Mouse (Mus musculus) CH12.LX (cell line): Measurements from ENCODE around the gene Podxl2. TPM values are rescaled to one million over a fixed set of nuclear protein-coding genes. Genes with fewer than 3 reads are reported as not detected.

Experiments used
- DNase-seq: peaks from one replicate; pipeline ENCODE4 v3.0.0-alpha.2; 2013; ENCODE audit errors: extremely low read depth
- H3K27ac ChIP-seq: 2 replicates; pipeline ENCODE4 v1.5.1; 2012; ENCODE audit warnings: low read depth, mild to moderate bottlenecking, control low read depth, moderate library complexity; ENCODE audit not compliant: insufficient read depth
- H3K27me3 ChIP-seq: replicated peaks from 2 replicates; pipeline ENCODE3; 2012; ENCODE audit warnings: inconsistent platforms
- H3K36me3 ChIP-seq, 2 experiments: replicated peaks in 1 of 2; 2 replicates each; pipeline versions ENCODE3 to v1.6.1; 2012; ENCODE audit warnings: inconsistent platforms in 1 of 2, low read length in 1 of 2, mild to moderate bottlenecking in 1 of 2, mixed read lengths in 1 of 2, moderate library complexity in 1 of 2; ENCODE audit not compliant: control insufficient read depth in 1 of 2, insufficient read depth in 1 of 2
- H3K4me1 ChIP-seq, 2 experiments: 2 replicates each; pipeline ENCODE4 v1.6.1; 2012; ENCODE audit warnings: inconsistent platforms in 1 of 2, moderate library complexity in 1 of 2; ENCODE audit not compliant: insufficient read depth in 2 of 2, control insufficient read depth in 1 of 2
- H3K4me2 ChIP-seq: 2 replicates; pipeline ENCODE4 v1.6.1; 2012; ENCODE audit warnings: low read depth, mild to moderate bottlenecking, control low read depth; ENCODE audit not compliant: poor library complexity, insufficient read depth, severe bottlenecking
- H3K4me3 ChIP-seq, 3 experiments: fragments of 150-350 bp in 1 of 3; sonication (generic) in 1 of 3; replicated peaks in 1 of 3; 2 replicates each; pipeline versions ENCODE3 to v1.5.1; 2011 to 2012; ENCODE audit warnings: low read depth in 2 of 3, low read length in 2 of 3, mild to moderate bottlenecking in 2 of 3, moderate library complexity in 2 of 3, control low read depth in 1 of 3, improper control_type of control experiment in 1 of 3, inconsistent platforms in 1 of 3, mixed read lengths in 1 of 3; ENCODE audit not compliant: poor library complexity in 1 of 3
- H3K79me2 ChIP-seq: replicated peaks from 2 replicates; pipeline ENCODE4 v1.6.1; 2012; ENCODE audit warnings: mild to moderate bottlenecking, moderate library complexity; ENCODE audit not compliant: control insufficient read depth, poor library complexity, insufficient read depth, severe bottlenecking; ENCODE audit errors: extremely low read depth
- H3K9ac ChIP-seq: 2 replicates; pipeline ENCODE4 v1.6.1; 2012; ENCODE audit warnings: low read depth, mild to moderate bottlenecking, control low read depth, moderate library complexity; ENCODE audit not compliant: insufficient read depth
- H3K9me3 ChIP-seq: replicated peaks from 2 replicates; pipeline ENCODE3; 2012; ENCODE audit warnings: low read length, inconsistent platforms, mixed read lengths
- CTCF ChIP-seq, 2 experiments: IDR thresholded peaks in 1 of 2; conservative IDR thresholded peaks in 1 of 2; 2 replicates each; pipeline ENCODE4 v1.5.1; 2011 to 2012; ENCODE audit warnings: low read depth in 2 of 2, low read length in 2 of 2, improper control_type of control experiment in 1 of 2, inconsistent platforms in 1 of 2, mild to moderate bottlenecking in 1 of 2, moderate library complexity in 1 of 2
- HCFC1 ChIP-seq: IDR thresholded peaks from 2 replicates; pipeline ENCODE4 v1.6.1; 2012; ENCODE audit warnings: low read depth, mild to moderate bottlenecking, inconsistent platforms, low read length, improper control_type of control experiment
- IRF4 ChIP-seq: IDR thresholded peaks from 2 replicates; pipeline ENCODE4 v1.6.1; 2014; ENCODE audit warnings: low read depth, mild to moderate bottlenecking, inconsistent platforms, low read length, improper control_type of control experiment
- JUND ChIP-seq: conservative IDR thresholded peaks from 2 replicates; pipeline ENCODE4 v1.6.1; 2011; ENCODE audit warnings: low read depth, low read length, improper control_type of control experiment
- MAX ChIP-seq: IDR thresholded peaks from 2 replicates; pipeline ENCODE4 v1.6.1; 2011; ENCODE audit warnings: low read length, improper control_type of control experiment
- MEF2A ChIP-seq: IDR thresholded peaks from 2 replicates; pipeline ENCODE4 v1.6.1; 2014; ENCODE audit warnings: low read depth, mild to moderate bottlenecking, inconsistent platforms, low read length, improper control_type of control experiment, borderline replicate concordance
- NELFE ChIP-seq: IDR thresholded peaks from 2 replicates; pipeline ENCODE4 v1.6.1; 2011; ENCODE audit warnings: low read depth, low read length, improper control_type of control experiment
- PAX5 ChIP-seq: IDR thresholded peaks from 2 replicates; pipeline ENCODE4 v1.6.1; 2012; ENCODE audit warnings: low read length, inconsistent platforms, mixed read lengths
- RAD21 ChIP-seq: IDR thresholded peaks from 2 replicates; pipeline ENCODE4 v1.6.1; 2011; ENCODE audit warnings: low read depth, mild to moderate bottlenecking, low read length, improper control_type of control experiment, moderate library complexity
- SMC3 ChIP-seq: IDR thresholded peaks from 2 replicates; pipeline ENCODE4 v1.6.1; 2011; ENCODE audit warnings: low read depth, low read length, improper control_type of control experiment
- USF1 ChIP-seq: IDR thresholded peaks from 2 replicates; pipeline ENCODE4 v1.6.1; 2014; ENCODE audit warnings: low read depth, mild to moderate bottlenecking, inconsistent platforms, low read length, improper control_type of control experiment
- dilution Hi-C: fragments of 300-500 bp; cut with MboI; formaldehyde crosslinking; loops from 2 replicates; pipeline ENCODE4 v1.14.3; 2020; ENCODE audit warnings: low sequenced_read_pairs; ENCODE audit not compliant: extremely low pct_unique_long_range_greater_than_20kb, extremely low pct_ligation_motif_present
- in situ Hi-C: fragments of 300-500 bp; cut with MboI; formaldehyde crosslinking; loops from 3 replicates; pipeline ENCODE4 v1.14.3; 2019; ENCODE audit warnings: low sequenced_read_pairs, low pct_ligation_motif_present, low pct_unique_long_range_greater_than_20kb, mixed read lengths
- polyA plus RNA-seq: library from polyadenylated mRNA; unstranded; fragments of >175 nt; gene quantifications from 2 replicates; pipeline ENCODE4 v1.2.1, GENCODE M21; 2012; ENCODE audit warnings: low read depth; ENCODE audit not compliant: insufficient read length
- total RNA-seq, 2 experiments: library from RNA; depleted of rRNA; stranded (reverse); fragments of 300-350 nt in 1 of 2; fragments of >200 nt in 1 of 2; gene quantifications; 2 replicates each; pipeline ENCODE4 v1.2.3; 2012 to 2014

Gene Podxl2
- total and polyA plus RNA-seq, 3 experiments, result 0.79 to 0.93 (median 0.81) TPM

DNA sequence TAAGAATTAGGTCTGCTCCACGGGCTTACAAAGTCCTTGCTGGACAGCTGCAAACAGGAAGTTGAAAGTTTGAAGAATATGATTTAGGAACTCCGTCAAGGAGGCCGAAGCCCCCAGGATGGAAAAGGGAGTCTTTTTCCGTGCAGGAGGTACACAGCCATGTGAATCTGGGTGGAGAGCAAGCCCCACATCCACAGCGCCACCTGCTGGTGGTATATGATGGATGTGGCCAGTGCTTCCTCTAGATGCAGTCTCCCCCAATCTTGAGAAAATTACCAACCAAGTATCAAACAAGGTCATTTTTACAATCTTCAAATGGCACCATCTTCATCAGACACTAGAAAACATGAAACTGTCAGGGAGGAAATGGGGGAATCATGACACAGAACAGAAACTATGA is 18.7 kb upstream of the Podxl2 start:
- Histone ChIP-seq H3K27me3 (no peaks in the 10 kb centered on the region), H3K4me3 (no peak overlapping the region), H3K9ac (no peak overlapping the region), H3K79me2 (peaks cover 43% of the 10 kb centered on the region), H3K36me3 (peaks cover 70 to 86% of the 10 kb centered on the region in 2 experiments), H3K27ac (no peak overlapping the region), H3K4me1 (peaks cover 6 to 32% of the 10 kb centered on the region in 2 experiments), H3K4me2 (no peak overlapping the region), H3K9me3 (no peaks in the 10 kb centered on the region)
- peak; percentile 72 for DNase-seq
- dilution Hi-C loops (no loop called here), in situ Hi-C loops (loop anchor here (5.0 to 25.0 kb wide), 2 partner anchors 36 to 781 kb away; no protein-coding TSS in a partner anchor)
- TF ChIP-seq MAX (0 out of 2 replicates have a peak, but pooled peaks have one; percentile 12), HCFC1 (no peak), RAD21 (peak; percentile 34), CTCF (conservative IDR thresholded peaks at IDR 0.05 in 1 of 2, IDR thresholded peaks at IDR 0.05 in 1 of 2; ENCODE audit: low read depth in 2 of 2, low read length in 2 of 2) (peak; percentile 77 to 81), JUND (no peak), SMC3 (peak; percentile 45)

DNA sequence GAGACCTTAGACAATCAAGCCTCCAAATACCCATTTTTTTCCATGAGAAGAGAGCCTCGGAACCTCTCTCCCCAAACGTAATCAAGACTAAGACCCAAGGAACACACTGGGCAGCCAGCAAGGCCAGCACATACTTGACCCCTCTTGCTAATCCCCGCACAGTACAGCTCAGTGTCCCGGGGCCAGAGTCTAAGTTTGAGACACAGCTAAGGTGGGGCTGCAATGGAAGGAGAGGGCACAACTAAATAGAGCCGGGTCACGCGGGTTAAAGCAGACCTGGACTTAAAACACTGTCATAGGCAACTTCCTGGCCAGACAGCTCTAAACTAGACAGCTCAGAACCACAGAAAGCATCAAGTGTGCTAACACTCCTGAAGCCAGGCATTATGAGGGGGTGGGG is 16.0 kb upstream of the Podxl2 start:
- no peak overlapping the region for H3K4me3 ChIP-seq
- in situ Hi-C loops (loop anchor here (5.0 to 25.0 kb wide), 2 partner anchors 34 to 779 kb away; no protein-coding TSS in a partner anchor), dilution Hi-C loops (no loop called here)
- TF ChIP-seq NELFE (no peak), IRF4 (no peak), USF1 (no peak), SMC3 (no peak), MEF2A (no peak)
- peaks cover 3 to 44% of the 10 kb centered on the region in 2 experiments for H3K4me1 ChIP-seq
- no peaks in the 10 kb centered on the region for H3K27me3 ChIP-seq
- H3K79me2 ChIP-seq, result peaks cover 20% of the 10 kb centered on the region
- H3K27ac ChIP-seq, result no peak overlapping the region
- H3K4me2 ChIP-seq, result no peak overlapping the region
- H3K9ac ChIP-seq, result no peak overlapping the region
- DNase-seq, result no peak
- peaks cover 89 to 99% of the 10 kb centered on the region in 2 experiments for H3K36me3 ChIP-seq
- H3K9me3 ChIP-seq, result no peaks in the 10 kb centered on the region

DNA sequence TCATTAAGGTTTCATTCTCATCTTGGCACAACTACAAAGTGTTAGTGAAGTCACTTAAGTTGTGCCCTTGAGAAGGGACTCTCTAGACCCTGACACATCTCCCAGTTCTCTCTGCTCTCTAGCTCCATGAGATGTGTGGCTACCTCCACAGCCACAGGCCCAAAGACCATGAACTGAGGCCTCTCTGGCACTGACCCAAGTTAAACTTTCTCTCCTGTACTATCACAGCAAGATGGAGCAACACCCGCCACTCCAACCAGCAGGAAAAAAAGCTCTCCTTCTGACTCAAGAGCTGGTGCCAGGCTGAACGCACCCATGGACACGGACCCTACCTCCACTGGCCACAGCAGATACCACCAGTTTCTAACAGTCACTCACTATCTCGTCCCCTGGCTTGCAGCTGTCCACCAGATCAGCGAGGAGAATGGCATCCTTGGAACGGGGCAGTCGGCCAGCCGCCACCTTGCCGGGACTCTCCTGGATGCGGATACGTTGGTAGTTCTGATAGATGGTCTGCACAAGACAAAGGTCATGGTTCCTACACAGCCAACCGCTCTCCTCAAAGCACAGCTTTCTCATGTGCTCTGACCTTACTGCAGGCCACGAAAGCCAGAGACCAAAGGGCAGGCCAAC is 14.7 kb upstream of the Podxl2 start:
- no peak overlapping the region for H3K27ac ChIP-seq
- no peaks in the 10 kb centered on the region for H3K9me3 ChIP-seq
- no peak overlapping the region for H3K9ac ChIP-seq
- dilution Hi-C loops, result no loop called here
- TF ChIP-seq PAX5, result no peak
- in situ Hi-C loops, result loop anchor here (5.0 to 25.0 kb wide), 2 partner anchors 32 to 777 kb away; no protein-coding TSS in a partner anchor
- no peaks in the 10 kb centered on the region for H3K27me3 ChIP-seq
- no peak for DNase-seq
- peaks cover 92 to 99% of the 10 kb centered on the region in 2 experiments for H3K36me3 ChIP-seq
- H3K4me2 ChIP-seq, result no peak overlapping the region
- H3K4me3 ChIP-seq, result no peak overlapping the region
- H3K4me1 ChIP-seq, result peaks cover 0 to 40% of the 10 kb centered on the region in 2 experiments; a peak in 3 of 4 replicates
- H3K79me2 ChIP-seq, result peaks cover 12% of the 10 kb centered on the region; the same call in 1 of the 2 replicates
